ENCODE assay signal across 8 mouse cellular contexts in the genomic region with DNA sequence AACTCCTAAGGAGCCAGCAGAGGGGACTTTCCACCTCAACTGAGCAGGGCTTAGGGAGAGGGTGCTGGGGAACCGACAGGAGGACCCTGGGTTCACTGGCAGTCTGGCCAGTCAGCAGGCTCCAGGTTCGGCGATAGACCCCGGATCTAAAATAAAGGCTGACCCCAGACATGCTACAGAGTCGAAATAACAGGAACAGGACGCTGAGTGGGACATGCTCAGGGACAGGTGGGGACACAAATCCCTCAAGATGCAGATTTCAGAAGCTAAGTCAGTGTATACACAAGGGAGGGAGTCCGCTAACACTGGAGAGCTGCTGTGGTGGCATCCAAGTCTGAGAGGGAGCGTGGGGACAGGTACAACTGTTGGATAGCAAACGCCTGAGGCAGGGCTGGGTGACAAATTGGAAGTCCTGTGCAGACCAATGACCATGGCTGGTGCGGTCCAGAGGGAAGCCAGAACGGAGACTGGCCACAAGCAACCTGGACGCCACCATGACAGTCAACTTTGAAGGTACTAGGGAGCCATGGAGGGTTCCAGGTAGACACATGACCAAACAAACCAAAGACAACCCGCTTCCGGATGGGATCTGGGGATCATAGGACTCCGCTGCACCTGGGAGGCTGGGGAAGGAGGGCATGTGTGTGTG. TPM values are rescaled to one million over a fixed set of nuclear protein-coding genes. Genes with fewer than 3 reads are reported as not detected.
A peak's percentile ranks its signal among the peaks of the same experiment; 100 is the strongest.
DNase-seq lines count a peak whose midpoint lies in the region; ATAC-seq and TF ChIP-seq lines count a peak whose summit lies in the region.

No protein-coding gene starts in this region.

- no peak for ATAC-seq in limb, embryonic 15.5 days (ENCODE audit: insufficient number of reproducible peaks, low FRiP score, low TSS enrichment, low read depth)
- ATAC-seq in stomach, postnatal 0 days (ENCODE audit: low FRiP score, low TSS enrichment): no peak

- peak overlapping the region; percentile 77 for H3K4me3 ChIP-seq in heart, embryonic 10.5 days
- H3K4me3 ChIP-seq in limb, embryonic 15.5 days: peak overlapping the region; percentile 58
- peak overlapping the region; percentile 56 for H3K4me3 ChIP-seq in stomach, postnatal 0 days (ENCODE audit: low read depth, low read length)

- TF ChIP-seq CTCF in stomach, postnatal 0 days (IDR thresholded peaks at IDR 0.05; ENCODE audit: low read depth): no peak

- TF ChIP-seq EP300 in stomach, postnatal 0 days (optimal IDR thresholded peaks at IDR 0.05): no peak

- no peak for DNase-seq in heart, embryonic 10.5 days (ENCODE audit: low spot score)
- no peak for DNase-seq in heart, adult 18-20 months
- DNase-seq in thymus, postnatal 14 days: peak; percentile 15
- no peak for DNase-seq in thymus, postnatal 36 days
- no peak for DNase-seq in stomach, postnatal 0 days (ENCODE audit: low spot score)
- DNase-seq in frontal cortex, postnatal 14 days (ENCODE audit: low spot score in 2 of 2): no peak
- DNase-seq in c-Kit-positive CD71-positive TER-119-positive erythroid progenitor cells, embryonic 14.5 days (ENCODE audit: low spot score): no peak

- peak overlapping the region; percentile 94 for H3K27ac ChIP-seq in heart, embryonic 10.5 days
- peak overlapping the region; percentile 94 for H3K27ac ChIP-seq in limb, embryonic 15.5 days
- peak overlapping the region; percentile 86; the same call in 1 of the 2 replicates for H3K27ac ChIP-seq in stomach, postnatal 0 days (replicated peaks)

- H3K36me3 ChIP-seq in heart, embryonic 10.5 days: no peaks in the 10 kb centered on the region
- H3K36me3 ChIP-seq in limb, embryonic 15.5 days: no peaks in the 10 kb centered on the region
- H3K36me3 ChIP-seq in stomach, postnatal 0 days (ENCODE audit: control insufficient read depth, insufficient read depth, low read length): no peaks in the 10 kb centered on the region

- peaks cover 32% of the 10 kb centered on the region for H3K27me3 ChIP-seq in heart, embryonic 10.5 days (ENCODE audit: insufficient read depth, poor library complexity, severe bottlenecking)
- peaks cover 32% of the 10 kb centered on the region for H3K27me3 ChIP-seq in limb, embryonic 15.5 days
- H3K27me3 ChIP-seq in stomach, postnatal 0 days (ENCODE audit: control insufficient read depth, insufficient read depth, low read length): peaks cover 12% of the 10 kb centered on the region; the same call in 1 of the 2 replicates

- peak overlapping the region; percentile 97 for H3K4me2 ChIP-seq in limb, embryonic 15.5 days
- H3K4me2 ChIP-seq in stomach, postnatal 0 days (replicated peaks; ENCODE audit: low read depth): peak overlapping the region; percentile 99

- H3K4me1 ChIP-seq in heart, embryonic 10.5 days: peaks cover 31% of the 10 kb centered on the region
- H3K4me1 ChIP-seq in limb, embryonic 15.5 days: peaks cover 34% of the 10 kb centered on the region
- H3K4me1 ChIP-seq in stomach, postnatal 0 days (replicated peaks; ENCODE audit: control insufficient read depth, insufficient read depth): no peaks in the 10 kb centered on the region

- H3K9me3 ChIP-seq in heart, embryonic 10.5 days: no peaks in the 10 kb centered on the region; the same call in 1 of the 2 replicates
- no peaks in the 10 kb centered on the region for H3K9me3 ChIP-seq in limb, embryonic 15.5 days
- H3K9me3 ChIP-seq in stomach, postnatal 0 days (ENCODE audit: control insufficient read depth, low read length): no peaks in the 10 kb centered on the region

- peak overlapping the region; percentile 74; the same call in 1 of the 2 replicates for H3K9ac ChIP-seq in limb, embryonic 15.5 days
- 0 out of 2 replicates have a peak overlapping the region, but pooled peaks have one; percentile 74 for H3K9ac ChIP-seq in stomach, postnatal 0 days (ENCODE audit: low read length)

- 54% methylated on average over 15 of the region's 15 CpGs for WGBS in heart, embryonic 10.5 days
- WGBS in limb, embryonic 15.5 days: 54% methylated on average over 15 of the region's 15 CpGs
- WGBS in stomach, postnatal 0 days: 50% methylated on average over 15 of the region's 15 CpGs

RNA-seq across cellular contexts. Expression of a gene that starts 5.7 kb away (rescaled TPM):
- not detected in 2 replicates for polyA plus RNA-seq in heart, embryonic 10.5 days (2016; fragmentation: Nextera tagmentation; extraction: Ambion mirVana)
- total RNA-seq in heart, adult 18-20 months (2021): not detected
- not detected in 2 replicates for polyA plus RNA-seq in limb, embryonic 15.5 days (2015; fragmentation: Nextera tagmentation; extraction: Ambion mirVana)
- polyA plus RNA-seq in stomach, postnatal 0 days (2015; fragmentation: Nextera tagmentation; extraction: Ambion mirVana): not detected in 2 replicates

RNA-seq across cellular contexts. Expression of a gene that starts 30.3 kb away (rescaled TPM):
- 50.4 and 73.5 TPM in 2 replicates for polyA plus RNA-seq in heart, embryonic 10.5 days (2016; fragmentation: Nextera tagmentation; extraction: Ambion mirVana)
- total RNA-seq in heart, adult 18-20 months (2021): 10 to 100 TPM; 50.3 to 54.3 TPM
- polyA plus RNA-seq in limb, embryonic 15.5 days (2015; fragmentation: Nextera tagmentation; extraction: Ambion mirVana): 85.4 and 96.3 TPM in 2 replicates
- 22.2 and 22.8 TPM in 2 replicates for polyA plus RNA-seq in stomach, postnatal 0 days (2015; fragmentation: Nextera tagmentation; extraction: Ambion mirVana)

RNA-seq across cellular contexts. Expression of a gene that starts 47.6 kb away (rescaled TPM):
- 0.33 and 0.50 TPM in 2 replicates for polyA plus RNA-seq in heart, embryonic 10.5 days (2016; fragmentation: Nextera tagmentation; extraction: Ambion mirVana)
- total RNA-seq in heart, adult 18-20 months (2021): under 1 TPM; 0.20 to 0.23 TPM
- polyA plus RNA-seq in limb, embryonic 15.5 days (2015; fragmentation: Nextera tagmentation; extraction: Ambion mirVana): 16.2 and 16.6 TPM in 2 replicates
- 15.9 and 19.2 TPM in 2 replicates for polyA plus RNA-seq in stomach, postnatal 0 days (2015; fragmentation: Nextera tagmentation; extraction: Ambion mirVana)

Comparison
In these comparisons a context has a peak if more than half of its experiments do, and no peak if none do; other contexts are left out.
1. RNA of a gene that starts 47.6 kb away (polyA plus RNA-seq): 16.2 to 16.6 TPM in limb, embryonic 15.5 days and 15.9 to 19.2 TPM in stomach, postnatal 0 days; 0.33 to 0.50 TPM in heart, embryonic 10.5 days; every median in the first group is over 10 times any median in the second.
2. Peak in every context shown above with its lines, with median percentiles within 50 percentile points of each other: H3K27ac ChIP-seq and H3K4me3 ChIP-seq.